Mouse (Mus musculus): ENCODE measurements around the gene Hoxd11. TPM values are rescaled to one million over a fixed set of nuclear protein-coding genes. Genes with fewer than 3 reads are reported as not detected.
A peak's percentile ranks its signal among the peaks of the same experiment; 100 is the strongest.

The Hoxd11 gene
- polyA plus RNA-seq, 1 experiment from 2014 or later: 23.8 TPM

- Histone ChIP-seq H3K4me3 (replicated peaks; ENCODE audit: low read depth, low read length) (no peak overlapping the region), H3K9me3 (replicated peaks; ENCODE audit: low read length) (no peaks in the 10 kb centered on the region), H3K4me1 (replicated peaks; ENCODE audit: insufficient read depth, low read length) (peaks cover 4% of the 10 kb centered on the region; the same call in 1 of the 2 replicates), H3K27ac (no peak overlapping the region), H3K9ac (ENCODE audit: low read depth, low read length) (no peak overlapping the region), H3K27me3 (ENCODE audit: insufficient read depth, low read length) (peaks cover 80% of the 10 kb centered on the region), H3K36me3 (ENCODE audit: insufficient read depth, low read length) (no peaks in the 10 kb centered on the region), H3K4me2 (ENCODE audit: low read length) (no peak overlapping the region)
- 14% methylated on average over 17 of the region's 17 CpGs for WGBS
- DNase-seq (ENCODE audit: low spot score): peak; percentile 31
- no peak for TF ChIP-seq CTCF (IDR thresholded peaks at IDR 0.05; ENCODE audit: low read depth)
- ATAC-seq (replicated peaks; ENCODE audit: low FRiP score, low read depth): no peak
Measured at GRCm38 (mm10) chr2:74653781-74654535, 25.4 kb upstream of the Hoxd11 start.

GRCm38 (mm10) chr2:74654743-74655419, 24.5 kb upstream of the Hoxd11 start:
- peak; percentile 0 for DNase-seq (ENCODE audit: low spot score)
- Histone ChIP-seq H3K27ac (no peak overlapping the region), H3K4me2 (ENCODE audit: low read length) (no peak overlapping the region), H3K4me3 (replicated peaks; ENCODE audit: low read depth, low read length) (no peak overlapping the region), H3K9ac (ENCODE audit: low read depth, low read length) (no peak overlapping the region), H3K36me3 (ENCODE audit: insufficient read depth, low read length) (no peaks in the 10 kb centered on the region), H3K4me1 (replicated peaks; ENCODE audit: insufficient read depth, low read length) (peaks cover 4% of the 10 kb centered on the region; the same call in 1 of the 2 replicates), H3K27me3 (ENCODE audit: insufficient read depth, low read length) (peaks cover 70% of the 10 kb centered on the region), H3K9me3 (replicated peaks; ENCODE audit: low read length) (no peaks in the 10 kb centered on the region)
- 5% methylated on average over 20 of the region's 20 CpGs for WGBS
- ATAC-seq (replicated peaks; ENCODE audit: low FRiP score, low read depth): peak; percentile 25
- TF ChIP-seq CTCF (IDR thresholded peaks at IDR 0.05; ENCODE audit: low read depth): no peak

GRCm38 (mm10) chr2:74655420-74655781, 24.0 kb upstream of the Hoxd11 start:
- peak; percentile 45 for TF ChIP-seq CTCF (IDR thresholded peaks at IDR 0.05; ENCODE audit: low read depth)
- no peak overlapping the region for H3K27ac ChIP-seq
- peak overlapping the region; percentile 19 for H3K4me3 ChIP-seq (replicated peaks; ENCODE audit: low read depth, low read length)
- H3K4me1 ChIP-seq (replicated peaks; ENCODE audit: insufficient read depth, low read length): peaks cover 4% of the 10 kb centered on the region; the same call in 1 of the 2 replicates
- DNase-seq (ENCODE audit: low spot score) (peak; percentile 50), ATAC-seq (replicated peaks; ENCODE audit: low FRiP score, low read depth) (peak; percentile 17; the same call in 1 of the 2 replicates)
- under 1% methylated on average over 36 of the region's 47 CpGs for WGBS
- H3K9me3 ChIP-seq (replicated peaks; ENCODE audit: low read length): no peaks in the 10 kb centered on the region
- no peak overlapping the region for H3K9ac ChIP-seq (ENCODE audit: low read depth, low read length)
- peaks cover 68% of the 10 kb centered on the region for H3K27me3 ChIP-seq (ENCODE audit: insufficient read depth, low read length)
- H3K4me2 ChIP-seq (ENCODE audit: low read length): peak overlapping the region; percentile 39
- H3K36me3 ChIP-seq (ENCODE audit: insufficient read depth, low read length): no peaks in the 10 kb centered on the region

- Histone ChIP-seq H3K36me3 (ENCODE audit: insufficient read depth, low read length) (no peaks in the 10 kb centered on the region), H3K4me2 (ENCODE audit: low read length) (peak overlapping the region; percentile 39), H3K4me1 (replicated peaks; ENCODE audit: insufficient read depth, low read length) (peaks cover 4% of the 10 kb centered on the region; the same call in 1 of the 2 replicates), H3K9me3 (replicated peaks; ENCODE audit: low read length) (no peaks in the 10 kb centered on the region), H3K4me3 (replicated peaks; ENCODE audit: low read depth, low read length) (peak overlapping the region; percentile 19), H3K27ac (no peak overlapping the region), H3K27me3 (ENCODE audit: insufficient read depth, low read length) (peaks cover 68% of the 10 kb centered on the region), H3K9ac (ENCODE audit: low read depth, low read length) (no peak overlapping the region)
- peak; percentile 27; the same call in 1 of the 2 replicates for ATAC-seq (replicated peaks; ENCODE audit: low FRiP score, low read depth)
- TF ChIP-seq CTCF (IDR thresholded peaks at IDR 0.05; ENCODE audit: low read depth): no peak
- peak; percentile 32 for DNase-seq (ENCODE audit: low spot score)
- under 1% methylated on average over 65 of the region's 69 CpGs for WGBS
Measured at GRCm38 (mm10) chr2:74655821-74656631, 23.3 kb upstream of the Hoxd11 start.

- peak; percentile 24 for DNase-seq (ENCODE audit: low spot score)
- H3K4me2 ChIP-seq (ENCODE audit: low read length): no peak overlapping the region
- no peak overlapping the region for H3K9ac ChIP-seq (ENCODE audit: low read depth, low read length)
- H3K4me1 ChIP-seq (replicated peaks; ENCODE audit: insufficient read depth, low read length): peaks cover 4% of the 10 kb centered on the region; the same call in 1 of the 2 replicates
- peaks cover 67% of the 10 kb centered on the region for H3K27me3 ChIP-seq (ENCODE audit: insufficient read depth, low read length)
- H3K27ac ChIP-seq: no peak overlapping the region
- no peaks in the 10 kb centered on the region for H3K36me3 ChIP-seq (ENCODE audit: insufficient read depth, low read length)
- TF ChIP-seq CTCF (IDR thresholded peaks at IDR 0.05; ENCODE audit: low read depth): no peak
- WGBS: 5% methylated on average over 4 of the region's 4 CpGs
- H3K9me3 ChIP-seq (replicated peaks; ENCODE audit: low read length): no peaks in the 10 kb centered on the region
- no peak overlapping the region for H3K4me3 ChIP-seq (replicated peaks; ENCODE audit: low read depth, low read length)
- no peak for ATAC-seq (replicated peaks; ENCODE audit: low FRiP score, low read depth)
Measured at GRCm38 (mm10) chr2:74656632-74657021, 22.7 kb upstream of the Hoxd11 start.

Measured in kidney, postnatal 0 days (tissue).